Mouse (Mus musculus) liver, adult 2 months (tissue): ENCODE results near the gene Rdm1.

Experiments
- CTCF ChIP-seq: fragments of 200-500 bp; IDR thresholded peaks from 2 replicates; pipeline ENCODE4 v1.5.1; 2011; ENCODE audit warnings: low read depth, low read length, control low read depth
- POLR2A ChIP-seq: fragments of 200-500 bp; IDR thresholded peaks from 2 replicates; pipeline ENCODE4 v1.6.1; 2011; ENCODE audit warnings: low read length, control low read depth; ENCODE audit not compliant: insufficient read depth; ENCODE audit errors: extremely low read depth

DNA sequence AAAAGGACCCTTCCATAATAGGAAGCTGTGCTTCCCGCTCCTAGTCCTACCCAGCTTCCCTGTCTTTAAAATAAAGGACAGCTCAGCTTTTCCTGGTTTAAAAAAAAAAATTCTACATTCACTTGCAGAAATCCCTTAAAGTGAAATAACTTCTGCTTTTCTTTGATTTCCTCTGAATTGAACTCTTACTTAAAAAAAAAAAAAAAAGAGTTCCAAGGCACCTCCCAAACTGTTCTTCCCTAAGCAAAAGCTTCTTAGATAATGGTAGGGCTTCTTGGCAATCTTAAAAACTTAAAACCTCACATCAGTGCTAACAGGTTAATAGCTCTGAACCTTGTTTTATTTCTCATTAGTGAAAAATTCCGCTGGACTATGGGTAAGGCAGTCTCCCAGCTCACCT is 43.8 kb upstream of the Rdm1 start:
- no peak for TF ChIP-seq CTCF
- no peak for TF ChIP-seq POLR2A
